Mouse (Mus musculus) olfactory bulb, adult 2 months (tissue): ENCODE data around the gene Emc9.

Experiments used
- CTCF ChIP-seq: fragments of 200-500 bp; IDR thresholded peaks from 2 replicates; pipeline ENCODE4 v1.5.1; 2012; ENCODE audit warnings: low read depth, mild to moderate bottlenecking, low read length, moderate library complexity; ENCODE audit not compliant: insufficient read depth
- POLR2A ChIP-seq: fragments of 200-500 bp; IDR thresholded peaks from 2 replicates; pipeline ENCODE4 v1.6.1; 2012; ENCODE audit warnings: mild to moderate bottlenecking, low read depth, low read length, moderate library complexity; ENCODE audit not compliant: insufficient read depth

GRCm38 (mm10) chr14:55575711-55576110 is 9.4 kb downstream of the Emc9 start:
- no peak for TF ChIP-seq POLR2A
- no peak for TF ChIP-seq CTCF
